Mouse (Mus musculus) cerebellum, adult 18-20 months (tissue): ENCODE data around the gene Arl2bp.

Experiments used
- DNase-seq, 2 experiments: peaks; one replicate each; pipeline ENCODE4 v3.0.0; 2021

Gene Arl2bp

DNA sequence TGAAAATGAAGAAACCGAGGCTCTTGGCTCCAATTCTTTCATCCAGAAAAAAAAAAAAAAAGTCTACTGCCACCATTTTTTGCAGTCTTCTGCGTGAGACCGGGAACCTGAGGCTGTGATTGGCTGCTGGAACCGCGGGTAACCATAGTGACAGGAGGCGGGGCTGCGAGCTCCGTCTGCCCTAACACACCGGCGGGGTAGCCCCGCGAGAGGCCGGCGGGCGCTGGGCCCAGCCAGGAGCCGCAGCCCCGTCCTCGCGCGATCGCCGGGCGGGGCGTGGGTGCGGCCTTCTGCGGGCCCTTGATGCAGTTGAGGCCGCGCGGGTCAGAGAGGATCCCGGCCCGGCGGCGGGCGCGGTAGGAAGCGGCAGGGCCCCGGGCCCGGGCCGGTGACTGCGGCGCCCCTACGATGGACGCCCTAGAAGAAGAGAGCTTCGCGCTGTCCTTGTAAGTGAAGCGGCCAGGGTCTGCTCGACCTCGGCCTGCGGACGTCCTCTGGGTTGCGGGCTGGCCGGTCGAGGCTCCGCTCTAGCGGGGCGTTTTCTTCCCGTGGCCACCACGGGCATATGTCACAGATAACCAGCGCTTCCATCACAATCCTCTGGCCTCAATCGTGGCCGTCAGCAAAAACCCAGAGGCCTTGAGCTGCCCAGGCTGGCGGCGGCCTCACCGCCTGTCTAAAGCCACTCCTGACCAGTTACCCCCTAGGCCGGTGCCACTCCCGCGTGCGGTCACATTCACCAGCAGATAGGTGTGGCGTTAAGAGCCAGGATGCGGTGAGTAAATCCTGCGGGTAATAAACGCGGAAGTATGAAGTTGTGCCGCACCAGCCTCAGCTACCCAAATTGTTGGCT, at the start of gene Arl2bp:
TSS of gene Arl2bp (plus strand) at position 145 of the 853 bp plus-strand sequence.
- DNase-seq, result peak; percentile 94 to 96

DNA sequence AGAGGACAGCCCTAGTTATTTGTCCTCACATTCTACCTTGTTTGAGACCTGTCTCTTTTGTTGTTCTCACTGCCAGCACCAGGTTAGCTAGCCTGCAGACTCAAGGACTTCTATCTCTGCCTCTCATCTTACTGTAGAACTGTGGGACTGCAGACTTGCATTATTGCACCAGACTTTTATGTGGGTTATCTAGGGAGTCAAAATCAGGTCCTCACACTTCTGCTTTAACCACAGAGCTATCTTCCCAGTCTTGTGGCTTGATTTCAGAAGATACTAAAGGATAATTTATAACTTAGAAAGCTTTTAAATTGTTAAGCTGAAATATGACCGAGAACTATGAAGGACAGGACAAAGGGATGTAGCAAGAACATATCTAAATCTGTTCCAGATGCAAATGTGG, 41.5 kb upstream of the Arl2bp start:
- no peak for DNase-seq

DNA sequence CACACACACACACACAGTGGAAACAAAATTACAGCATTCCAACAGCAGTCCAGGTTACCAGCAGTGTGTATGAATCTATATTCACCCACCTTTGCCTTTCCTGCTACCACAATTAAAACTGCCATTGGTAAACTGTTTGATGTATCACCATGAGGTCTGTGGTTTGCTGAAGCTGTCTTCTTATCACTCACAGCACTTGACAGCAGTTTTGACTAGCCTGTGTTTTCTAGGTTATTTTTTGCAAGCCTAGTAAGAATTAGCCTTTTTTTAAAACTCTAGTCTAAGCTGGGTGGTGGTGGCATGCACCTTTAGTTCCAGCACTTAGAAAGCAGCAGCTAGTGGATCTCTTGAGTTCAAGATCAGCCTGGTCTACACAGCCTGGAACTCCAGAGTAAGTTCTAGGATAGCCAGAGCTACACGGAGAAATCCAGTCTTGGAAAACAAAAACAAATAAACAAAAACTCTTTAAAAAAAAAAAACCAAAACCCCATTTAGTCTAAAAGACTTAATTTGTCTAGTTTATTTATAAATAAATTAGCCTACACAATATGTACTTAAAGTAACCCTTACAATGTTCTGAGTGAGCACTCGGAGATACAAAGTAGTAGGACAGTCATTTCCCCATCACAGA, 32.7 kb upstream of the Arl2bp start:
- no peak for DNase-seq

DNA sequence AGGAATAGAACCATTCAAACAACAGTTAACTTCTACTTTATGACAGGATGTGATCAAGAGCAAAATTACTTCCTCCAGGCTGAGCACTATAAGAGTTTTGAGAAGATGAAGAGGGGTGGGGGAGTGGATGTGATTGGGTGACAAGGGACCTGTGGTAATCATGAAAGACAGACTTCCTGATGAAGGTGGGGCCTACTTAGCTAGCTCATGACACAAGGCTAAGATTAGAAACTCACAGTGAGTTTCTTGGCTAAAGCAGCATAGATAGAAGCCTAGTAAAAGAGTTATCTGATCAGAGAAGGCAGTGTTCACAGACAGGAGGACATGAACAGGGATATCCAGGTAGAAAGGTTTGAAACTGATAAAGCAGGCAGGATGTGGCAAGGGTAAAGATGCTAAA, 32.2 kb upstream of the Arl2bp start:
- DNase-seq, result no peak

DNA sequence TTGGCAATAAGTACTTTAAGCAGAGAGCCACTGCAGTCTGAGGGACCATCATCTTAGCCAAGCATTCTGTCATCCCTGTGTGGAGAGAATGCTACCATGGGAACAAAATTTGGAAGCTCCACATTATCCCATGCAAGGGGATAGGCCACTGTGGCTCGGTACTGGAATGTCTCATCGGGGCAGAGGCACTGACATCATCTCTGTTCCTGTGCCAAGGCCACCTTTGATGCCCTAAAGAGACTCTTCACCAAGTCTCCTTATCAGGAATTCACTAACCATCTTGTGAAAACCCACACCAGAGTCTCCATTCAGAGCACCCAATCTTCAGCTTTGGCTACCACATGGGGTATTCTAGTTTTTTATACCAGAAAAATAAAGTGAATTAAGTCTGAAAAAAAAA, 25.2 kb upstream of the Arl2bp start:
- DNase-seq, result no peak

DNA sequence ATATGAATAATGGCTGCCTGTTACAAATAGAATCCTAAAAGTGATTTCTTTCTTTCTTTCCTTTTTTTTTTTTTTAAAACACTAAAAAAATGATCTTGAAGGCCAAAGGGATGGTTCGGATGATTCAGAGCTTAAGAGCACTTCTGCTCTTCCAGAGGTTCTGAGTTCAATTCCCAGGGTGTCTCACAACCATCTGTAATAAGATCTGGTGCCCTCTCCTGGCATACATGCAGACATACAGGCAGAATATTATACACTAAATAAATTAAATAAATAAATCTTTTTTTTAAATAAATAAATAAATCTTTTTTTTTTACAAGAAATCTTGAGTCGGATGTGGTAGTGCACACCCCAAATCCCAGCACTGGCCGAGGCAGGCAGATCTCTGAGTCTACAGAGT, 24.5 kb upstream of the Arl2bp start:
- no peak for DNase-seq

DNA sequence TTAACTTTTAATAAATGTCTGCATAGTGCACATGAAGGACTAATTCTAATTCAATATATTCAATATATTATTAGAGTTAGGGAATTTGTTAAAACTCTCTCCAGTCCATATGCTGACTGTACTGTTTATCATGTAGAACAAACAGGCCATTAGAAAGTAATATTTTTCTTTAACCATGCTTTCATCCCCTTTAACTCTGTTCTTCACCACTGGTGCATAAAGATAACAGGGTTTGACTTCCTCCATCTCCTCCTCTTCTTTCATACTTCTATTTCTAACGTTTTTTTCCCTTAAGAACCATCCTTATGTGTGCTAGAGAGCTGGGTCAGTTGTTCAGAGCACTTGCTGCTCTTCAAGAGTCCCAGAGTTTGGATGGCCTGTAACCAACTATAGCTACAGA, 21.2 kb upstream of the Arl2bp start:
- no peak for DNase-seq

DNA sequence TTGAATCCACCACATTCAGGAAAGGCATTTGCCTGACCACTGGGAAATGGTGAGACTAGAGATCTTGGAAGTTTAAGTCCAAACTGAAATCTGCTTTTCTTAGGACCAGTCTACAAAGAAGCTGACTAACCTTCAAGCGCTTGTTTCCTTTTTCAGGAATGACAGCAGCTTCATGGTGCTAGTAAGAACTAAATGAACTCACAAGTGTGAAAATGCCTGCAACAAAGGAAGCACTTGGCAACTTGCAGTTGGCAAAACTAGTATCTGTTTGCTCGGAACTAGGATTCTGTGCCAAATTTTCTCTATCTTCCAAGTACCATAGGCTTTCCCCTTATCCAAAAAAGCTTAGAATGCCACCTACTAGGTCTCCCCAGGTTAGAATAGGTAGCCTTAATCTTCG, 20.2 kb upstream of the Arl2bp start:
- no peak for DNase-seq

DNA sequence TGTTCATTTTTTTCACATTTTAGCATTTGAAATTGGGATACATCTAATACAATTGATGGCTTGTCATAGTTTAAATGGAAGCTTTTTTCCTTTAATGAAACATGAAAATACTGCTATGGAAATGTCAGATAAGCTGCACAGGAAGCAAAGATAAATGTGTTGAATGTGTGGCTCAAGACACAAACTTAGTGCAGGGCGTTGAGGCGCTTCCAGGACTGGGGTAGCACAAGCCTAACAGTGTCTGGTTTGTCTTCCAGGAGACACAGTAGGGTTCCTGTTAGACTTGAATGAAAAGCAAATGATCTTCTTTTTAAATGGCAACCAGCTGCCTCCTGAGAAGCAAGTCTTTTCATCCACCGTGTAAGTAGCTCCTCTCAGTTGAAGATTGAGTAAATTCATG, 16.9 kb upstream of the Arl2bp start:
- DNase-seq, result no peak

DNA sequence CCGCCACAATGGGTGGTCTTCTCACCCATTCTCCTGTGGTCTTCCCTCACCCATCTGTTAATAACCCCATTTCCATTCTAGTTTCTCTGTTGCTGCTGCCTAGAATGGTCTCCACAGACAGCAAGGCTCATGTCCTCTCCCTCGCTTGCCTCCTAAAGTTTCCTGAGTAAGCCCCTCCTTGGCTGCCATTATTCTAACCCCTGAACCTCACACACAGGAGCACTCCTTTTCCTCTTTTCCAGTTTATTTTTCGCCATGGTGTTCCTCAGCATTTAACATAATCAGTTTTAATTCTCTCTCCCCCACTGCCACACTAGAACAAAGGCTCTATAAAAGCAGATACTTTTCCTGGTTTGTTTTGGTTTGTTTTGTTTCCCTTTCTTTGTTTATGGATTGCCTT, 13.4 kb upstream of the Arl2bp start:
- DNase-seq, result no peak

DNA sequence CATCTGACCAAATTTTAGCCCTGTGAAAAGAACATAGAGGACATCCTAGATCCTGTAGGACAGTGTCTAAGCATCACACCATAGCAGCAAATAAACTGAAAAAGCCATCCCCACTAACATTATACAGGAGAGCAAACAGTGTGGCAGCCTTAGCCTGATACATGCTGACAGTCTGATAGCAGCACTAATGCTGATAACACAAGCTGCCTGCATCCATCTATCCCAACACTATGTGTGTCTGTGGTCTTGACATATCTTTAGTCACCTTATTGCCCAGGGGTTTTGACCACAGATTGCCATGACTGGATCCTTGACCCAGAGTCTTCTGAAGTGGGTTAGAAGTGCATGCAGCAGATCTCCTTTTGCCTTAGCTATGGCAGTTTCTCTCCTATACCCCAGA, 11.4 kb upstream of the Arl2bp start:
- DNase-seq, result no peak

DNA sequence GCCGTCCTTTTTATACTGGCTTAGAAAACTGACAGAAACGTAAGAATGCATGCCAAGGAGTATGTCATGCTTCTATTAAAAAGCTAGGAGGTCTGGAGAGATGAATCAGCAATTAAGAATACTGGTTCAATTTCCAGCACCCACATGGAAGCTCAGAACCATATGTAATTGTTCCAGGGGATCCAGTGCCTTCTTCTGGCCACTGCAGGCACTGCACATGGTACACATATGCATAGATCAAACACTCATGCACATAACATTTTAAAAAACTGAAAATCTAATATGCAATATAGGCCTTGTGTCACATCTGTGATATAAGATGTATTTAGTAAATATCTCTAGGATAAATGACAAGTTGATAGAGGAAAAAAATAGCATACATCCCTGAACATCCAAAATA, 8.4 kb upstream of the Arl2bp start:
- no peak for DNase-seq

DNA sequence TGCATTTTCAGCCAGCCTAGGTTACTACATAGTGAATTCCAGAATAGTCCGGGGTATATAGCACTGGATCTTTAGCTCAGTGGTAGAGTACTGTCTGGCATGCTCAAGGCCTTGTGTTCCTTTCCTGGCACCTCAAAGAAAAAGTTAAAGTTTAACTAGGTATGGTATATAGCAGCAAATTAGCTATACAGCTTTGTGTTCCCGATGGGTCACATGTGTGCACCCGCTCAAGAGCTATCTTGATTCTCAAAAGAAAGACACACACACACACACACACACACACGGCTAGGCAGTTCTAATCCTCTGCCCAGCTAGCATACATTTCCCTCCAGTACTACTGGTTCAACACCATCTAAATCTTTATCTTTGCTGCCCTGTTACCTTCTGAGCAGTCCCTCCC, 6.0 kb upstream of the Arl2bp start:
- no peak for DNase-seq

DNA sequence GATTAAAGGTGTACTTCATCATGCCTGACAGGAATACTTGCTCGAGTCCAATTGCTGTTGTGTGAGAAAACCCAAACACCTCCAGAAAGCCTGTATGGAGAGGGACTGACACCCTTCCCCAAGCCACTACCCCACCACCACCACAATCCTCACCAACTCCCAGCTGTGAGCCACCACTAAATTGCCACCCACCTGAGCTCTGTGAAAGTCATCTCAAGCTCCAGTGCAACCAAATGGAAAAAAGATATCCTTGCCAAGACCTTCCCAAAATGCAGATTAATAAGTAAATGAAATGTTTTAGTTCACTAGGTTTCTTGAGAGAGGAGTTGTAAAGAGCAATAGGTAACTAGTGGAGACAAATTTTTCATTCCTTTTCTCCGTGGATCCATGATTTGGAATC, 1.7 kb upstream of the Arl2bp start:
- DNase-seq, result no peak

DNA sequence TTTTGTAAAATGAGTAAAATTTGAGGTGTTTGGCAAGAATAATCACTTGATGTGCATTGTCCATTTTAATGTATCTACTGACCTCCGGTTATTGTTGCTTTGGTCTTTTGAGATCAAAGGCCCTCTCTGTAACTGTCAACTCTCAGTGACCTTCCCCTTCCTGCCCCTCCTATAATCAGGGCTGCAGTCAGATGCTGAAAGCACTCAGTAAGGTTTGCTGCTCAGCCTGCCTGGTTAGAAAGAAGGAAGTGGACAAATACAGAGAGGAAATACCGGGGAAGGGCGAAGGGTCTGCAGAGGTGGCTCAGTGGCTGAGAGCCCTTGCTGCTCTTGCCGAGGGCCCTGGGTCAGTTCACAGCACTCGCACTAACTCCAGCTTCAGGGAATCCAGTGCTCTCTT, 8.0 kb downstream of the Arl2bp start:
- DNase-seq, result no peak

DNA sequence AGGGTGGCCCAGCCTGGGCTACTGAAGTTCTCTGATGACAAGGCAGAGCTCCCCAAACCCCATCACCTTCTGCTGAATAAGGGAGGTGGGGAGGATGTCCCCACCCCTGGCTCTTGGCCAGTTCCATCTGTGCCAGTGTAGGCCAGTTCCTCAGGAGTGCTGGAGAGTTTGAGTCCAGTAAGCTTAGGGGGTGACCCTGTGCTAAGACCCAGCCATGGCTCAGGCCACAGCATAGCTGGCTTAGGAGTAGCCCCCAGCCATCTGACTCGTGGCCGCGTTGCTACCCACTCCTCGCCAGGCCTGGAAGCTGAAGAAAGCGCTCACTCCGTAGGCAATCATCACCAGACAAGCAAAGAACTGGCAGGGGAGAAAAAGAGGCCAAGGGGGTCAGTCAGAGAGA, 9.5 kb downstream of the Arl2bp start:
- DNase-seq, result no peak

DNA sequence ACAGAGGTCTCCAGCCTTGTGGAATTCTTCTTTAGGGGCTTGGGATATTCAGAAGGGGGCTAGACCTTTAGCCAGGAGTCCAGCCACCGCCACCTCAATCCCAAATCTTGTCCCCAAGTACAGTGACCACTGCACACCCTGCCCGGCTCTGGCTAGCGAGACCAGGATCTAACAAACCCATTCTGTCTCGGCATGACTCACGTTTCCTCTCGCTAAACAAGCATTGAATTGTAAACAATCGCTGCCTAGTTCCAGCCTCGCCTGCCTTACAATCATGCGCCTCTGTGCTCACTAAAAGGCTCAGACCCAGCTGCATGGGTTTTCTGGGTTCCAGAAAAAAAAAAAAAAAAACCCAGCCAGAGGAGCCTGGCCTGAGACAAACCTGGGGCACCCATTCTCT, 12.2 kb downstream of the Arl2bp start:
- no peak for DNase-seq

DNA sequence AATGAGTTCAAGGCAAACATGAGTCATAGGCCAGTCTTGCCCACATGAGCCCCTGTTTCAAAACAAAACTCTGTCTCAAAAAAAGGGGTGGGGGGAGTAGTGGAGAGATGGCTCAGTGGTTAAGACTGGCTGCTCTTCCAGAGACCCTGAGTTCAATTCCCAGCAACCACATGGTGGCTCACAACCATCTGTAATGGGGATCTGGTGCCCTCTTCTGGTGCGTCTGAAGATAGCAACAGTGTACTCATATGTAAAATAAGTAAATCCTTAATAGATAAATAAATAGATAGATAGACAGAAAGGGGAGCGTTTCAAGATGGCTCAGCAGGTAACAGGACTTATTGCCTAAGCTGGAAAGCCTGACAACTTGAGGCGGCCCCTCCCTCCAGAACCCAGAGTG, 14.0 kb downstream of the Arl2bp start:
- DNase-seq, result no peak

DNA sequence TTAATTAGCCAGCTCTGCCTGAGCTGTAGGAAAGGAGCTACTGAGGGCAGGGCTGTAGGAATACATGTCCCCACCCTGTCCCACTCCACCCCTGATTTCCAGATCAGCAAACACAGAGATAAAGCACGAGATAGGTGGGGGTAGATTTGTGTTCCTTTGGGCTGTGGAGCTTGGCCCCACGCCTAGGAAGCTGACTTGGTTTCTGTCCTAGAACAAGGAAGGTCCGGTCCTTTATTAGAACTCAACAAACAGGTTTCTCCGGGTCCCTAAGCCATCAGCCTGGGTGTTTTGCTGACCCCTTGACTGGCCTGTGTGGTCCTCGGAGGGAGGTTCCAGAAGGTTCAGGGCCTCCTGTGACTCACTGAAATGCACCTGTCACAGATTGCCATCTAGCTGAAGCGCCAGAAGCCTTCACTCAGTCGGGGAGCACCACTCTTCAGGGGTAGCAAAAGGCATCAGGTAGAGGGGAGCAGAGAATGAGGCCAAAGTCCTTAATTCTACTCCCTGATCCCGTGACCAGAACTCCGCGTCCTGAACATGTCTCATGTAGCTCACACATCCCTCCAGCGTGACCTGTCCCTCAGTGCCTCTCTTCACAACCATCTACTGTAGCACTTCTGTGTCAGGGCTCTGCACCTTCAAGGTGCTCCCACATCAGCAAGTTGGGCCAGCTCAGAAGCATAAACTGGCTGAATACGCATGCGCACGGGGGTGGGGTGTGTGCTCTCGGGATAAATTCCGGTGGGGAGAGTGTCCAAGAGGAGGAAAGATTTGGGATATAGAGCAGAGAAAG, 16.5 kb downstream of the Arl2bp start:
- DNase-seq, result no peak

DNA sequence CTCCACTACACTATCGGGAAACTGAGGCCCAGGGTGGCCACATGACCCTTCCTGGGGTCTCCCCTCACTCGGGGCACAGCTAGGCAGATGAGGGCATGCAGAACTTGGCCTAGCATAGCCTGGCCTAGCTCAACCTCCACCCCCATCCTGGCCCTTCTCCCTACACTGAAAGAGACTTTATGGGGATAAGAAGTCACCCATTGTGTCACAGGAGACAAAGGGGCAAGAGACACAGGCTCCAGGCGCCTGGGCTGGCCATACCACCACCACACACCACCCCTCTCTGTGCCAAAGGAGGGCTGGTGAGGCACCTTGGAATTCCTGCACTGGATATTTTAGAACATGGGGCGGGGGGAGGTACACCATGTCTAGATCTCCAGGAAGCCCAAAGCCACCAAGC, 17.9 kb downstream of the Arl2bp start:
- DNase-seq, result no peak

DNA sequence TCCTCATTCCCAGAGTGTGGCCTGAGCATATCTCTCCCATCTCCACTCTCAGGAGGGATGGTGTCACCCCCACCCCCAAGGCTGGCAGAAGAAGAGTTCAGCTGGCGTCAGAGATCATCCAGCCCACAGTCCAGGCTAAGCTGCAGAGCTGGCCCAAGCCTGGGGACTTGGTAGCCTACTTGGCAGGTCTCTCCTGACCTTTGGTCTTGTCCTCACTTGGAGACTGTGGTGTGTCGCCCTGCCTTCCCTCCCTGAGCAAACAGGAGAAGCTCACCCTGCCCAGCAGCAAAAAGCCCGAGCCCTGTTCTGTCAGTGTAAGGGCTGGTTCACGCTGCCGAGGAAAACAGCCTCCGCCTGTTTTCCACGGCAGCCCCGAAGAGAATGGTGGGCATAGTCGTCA, 19.6 kb downstream of the Arl2bp start:
- no peak for DNase-seq

DNA sequence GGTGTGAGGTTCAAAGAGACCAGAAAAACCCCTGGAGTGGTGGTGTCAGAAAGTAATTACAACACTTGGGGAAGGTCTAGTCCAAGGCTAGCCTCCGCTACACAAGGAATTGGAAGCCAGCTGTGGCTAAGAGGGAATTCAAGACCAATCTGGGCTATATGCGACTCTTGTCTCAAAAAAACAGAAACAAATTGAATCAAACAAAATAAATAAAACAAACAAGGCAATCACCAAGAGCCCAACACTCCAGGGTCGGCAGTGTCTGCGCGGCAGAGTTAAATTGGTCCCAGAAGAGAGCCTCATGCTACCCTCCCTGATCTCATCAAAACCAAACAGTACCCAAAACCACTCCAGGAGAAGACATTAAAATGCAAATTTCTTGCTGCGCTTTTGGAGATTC, 28.3 kb downstream of the Arl2bp start:
- no peak for DNase-seq

DNA sequence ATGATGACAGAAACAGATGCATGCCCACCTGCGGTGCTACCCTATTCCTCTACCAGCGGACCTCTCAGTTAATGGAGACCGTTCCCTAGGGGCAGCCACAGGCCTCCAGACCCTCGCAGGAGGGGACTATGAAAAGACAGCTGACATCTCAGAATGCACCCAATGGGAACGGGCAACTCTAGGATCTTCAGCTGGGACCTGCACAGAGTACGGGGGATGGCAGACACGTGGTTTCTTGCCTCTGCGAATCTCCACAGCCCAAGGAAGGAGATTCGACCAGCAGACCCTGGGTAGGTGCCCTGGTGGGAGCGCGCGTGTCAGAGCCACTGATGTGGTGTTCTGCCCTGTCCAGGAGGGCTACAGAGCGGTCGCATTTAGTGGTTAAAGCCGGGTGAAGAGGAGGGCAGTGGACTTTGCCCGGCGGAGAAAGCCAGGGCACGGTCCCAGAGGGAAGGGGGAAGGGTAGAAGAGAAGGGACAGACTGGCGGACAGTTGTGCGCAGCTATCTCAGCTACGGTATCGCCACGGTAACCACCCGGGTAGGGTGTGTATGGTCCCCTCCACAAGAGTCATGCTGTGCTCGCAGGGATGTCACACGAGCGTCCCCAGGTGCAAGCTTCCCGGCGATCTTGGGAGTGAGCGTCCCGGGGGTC, 29.1 kb downstream of the Arl2bp start:
- DNase-seq, result no peak

DNA sequence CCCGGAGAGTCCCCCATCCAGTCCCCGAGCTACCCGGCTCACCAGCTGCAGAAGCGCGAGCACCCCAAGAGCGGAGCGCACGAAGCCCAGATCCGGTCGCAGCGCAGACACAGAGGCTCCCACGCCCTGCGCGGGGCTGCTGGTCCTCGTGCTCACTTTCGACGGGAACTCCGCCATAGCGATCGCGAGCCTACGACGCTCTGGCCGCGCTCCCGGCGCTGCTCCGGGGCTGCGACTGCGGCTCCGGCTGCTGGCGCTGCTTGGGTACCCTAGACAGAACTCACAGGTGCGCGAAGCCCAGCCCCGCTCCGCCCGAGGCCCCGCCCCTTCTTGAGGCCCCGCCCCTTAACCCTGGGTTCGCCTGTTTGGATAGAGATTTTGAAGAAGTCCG, 29.6 kb downstream of the Arl2bp start, which contains the start of gene Pllp:
TSS of gene Pllp (minus strand) at position 285 of the 391 bp plus-strand sequence.
- no peak for DNase-seq
